Mouse (Mus musculus) forebrain, embryonic 11.5 days (tissue): ENCODE measurements around the gene Spata25. TPM values are rescaled to one million over a fixed set of nuclear protein-coding genes. Genes with fewer than 3 reads are reported as not detected.

Experiments used
- ATAC-seq: fragments of 200-750 bp; cut with Nextera tagmentation; replicated peaks from 2 replicates; pipeline ENCODE4 v1.8.0; 2017; ENCODE audit warnings: moderate TSS enrichment; ENCODE audit not compliant: low FRiP score
- DNase-seq: peaks from one replicate; pipeline ENCODE4 v3.0.0-alpha.2; 2017; ENCODE audit warnings: low spot score
- H3K27ac ChIP-seq: fragments of 300-500 bp; sonication (generic); 2 replicates; pipeline ENCODE4 v1.5.1; 2014; ENCODE audit warnings: low read depth, low read length
- H3K27me3 ChIP-seq: fragments of 300-500 bp; sonication (generic); 2 replicates; pipeline ENCODE4 v1.6.1; 2014; ENCODE audit warnings: mild to moderate bottlenecking, low read length, mixed read lengths; ENCODE audit not compliant: control insufficient read depth, insufficient read depth
- H3K36me3 ChIP-seq: fragments of 300-500 bp; sonication (generic); 2 replicates; pipeline ENCODE4 v1.6.1; 2014; ENCODE audit warnings: mild to moderate bottlenecking, low read length, moderate library complexity, mixed read lengths; ENCODE audit not compliant: control insufficient read depth, insufficient read depth
- H3K4me1 ChIP-seq: fragments of 300-500 bp; sonication (generic); replicated peaks from 2 replicates; pipeline ENCODE4 v1.6.1; 2014; ENCODE audit warnings: low read length, mixed read lengths; ENCODE audit not compliant: control insufficient read depth, insufficient read depth
- H3K4me2 ChIP-seq: fragments of 300-500 bp; sonication (generic); 2 replicates; pipeline ENCODE4 v1.6.1; 2014; ENCODE audit warnings: low read depth, mild to moderate bottlenecking, low read length, moderate library complexity, mixed read lengths; ENCODE audit not compliant: severe bottlenecking
- H3K4me3 ChIP-seq: fragments of 300-500 bp; sonication (generic); 2 replicates; pipeline ENCODE4 v1.5.1; 2014; ENCODE audit warnings: low read depth, low read length
- H3K9ac ChIP-seq: fragments of 300-500 bp; sonication (generic); 2 replicates; pipeline ENCODE4 v1.6.1; 2014; ENCODE audit warnings: low read length
- H3K9me3 ChIP-seq: fragments of 300-500 bp; sonication (generic); 2 replicates; pipeline ENCODE4 v1.6.1; 2016; ENCODE audit warnings: low read length, mixed read lengths; ENCODE audit not compliant: control insufficient read depth
- WGBS: fragments of 180-500 bp; shearing (Covaris S2); extraction: QIAGEN DNeasy Blood & Tissue Kit; methylation state at CpG from one replicate; pipeline ENCODE4 v1.1.7; 2014; 5-methylcytosine and 5-hydroxymethylcytosine counted together
- polyA plus RNA-seq: library from polyadenylated mRNA; unstranded; fragments of >200 nt; fragmentation: Nextera tagmentation; extraction: Ambion mirVana; gene quantifications from 2 replicates; pipeline ENCODE4 v1.2.1, GENCODE M21; 2014

The Spata25 gene
- polyA plus RNA-seq, 1 experiment from 2014 or later, result not detected

GRCm38 (mm10) chr2:164776801-164777200, 51.5 kb downstream of the Spata25 start:
- H3K36me3 ChIP-seq, result peaks cover 6% of the 10 kb centered on the region
- no peak overlapping the region for H3K9ac ChIP-seq
- H3K4me1 ChIP-seq, result peaks cover 5% of the 10 kb centered on the region; the same call in 1 of the 2 replicates
- H3K9me3 ChIP-seq, result no peaks in the 10 kb centered on the region
- 71% methylated on average over 17 of the region's 17 CpGs for WGBS
- H3K27ac ChIP-seq, result no peak overlapping the region
- no peak overlapping the region for H3K4me3 ChIP-seq
- ATAC-seq (no peak), DNase-seq (no peak)
- no peaks in the 10 kb centered on the region for H3K27me3 ChIP-seq
- H3K4me2 ChIP-seq, result no peak overlapping the region

Other genes with a start within 250 kb of the Spata25 start
- not detected in 2 replicates for gene Wfdc6a, start 243.1 kb downstream of the Spata25 start, polyA plus RNA-seq
- not detected in 2 replicates for gene Eppin, start 234.9 kb downstream of the Spata25 start, polyA plus RNA-seq
- not detected in 2 replicates for gene Wfdc6b, start 215.0 kb downstream of the Spata25 start, polyA plus RNA-seq
- not detected in 2 replicates for gene Wfdc8, start 214.9 kb downstream of the Spata25 start, polyA plus RNA-seq
- gene Wfdc16, start 189.7 kb downstream of the Spata25 start, polyA plus RNA-seq, result not detected in 2 replicates
- not detected in 2 replicates for gene Wfdc10, start 172.5 kb downstream of the Spata25 start, polyA plus RNA-seq
- not detected in 2 replicates for gene Wfdc9, start 172.0 kb downstream of the Spata25 start, polyA plus RNA-seq
- gene Wfdc11, start 154.4 kb downstream of the Spata25 start, polyA plus RNA-seq, result not detected in 2 replicates
- gene Wfdc13, start 143.4 kb downstream of the Spata25 start, polyA plus RNA-seq, result not detected in 2 replicates
- gene Spint4, start 130.0 kb downstream of the Spata25 start, polyA plus RNA-seq, result not detected in 2 replicates
- not detected in 2 replicates for gene Spint5, start 113.2 kb downstream of the Spata25 start, polyA plus RNA-seq
- gene Wfdc3, start 82.6 kb downstream of the Spata25 start, polyA plus RNA-seq, result 0.71 and 0.91 TPM in 2 replicates
- gene Dnttip1, start 82.6 kb downstream of the Spata25 start, polyA plus RNA-seq, result 80.3 and 80.4 TPM in 2 replicates
- 677 and 686 TPM in 2 replicates for gene Ube2c, start 58.6 kb downstream of the Spata25 start, polyA plus RNA-seq
- not detected in 2 replicates for gene Tnnc2, start 48.6 kb downstream of the Spata25 start, polyA plus RNA-seq
- gene Snx21, start 42.7 kb downstream of the Spata25 start, polyA plus RNA-seq, result 13.1 and 13.2 TPM in 2 replicates
- 14.1 and 15.0 TPM in 2 replicates for gene Acot8, start 23.7 kb downstream of the Spata25 start, polyA plus RNA-seq
- gene Zswim3, start 23.4 kb downstream of the Spata25 start, polyA plus RNA-seq, result 10.1 and 10.2 TPM in 2 replicates
- 26.4 and 29.9 TPM in 2 replicates for gene Zswim1, start 5.9 kb downstream of the Spata25 start, polyA plus RNA-seq
- gene Ctsa, start 4.3 kb upstream of the Spata25 start, polyA plus RNA-seq, result 82.4 and 83.3 TPM in 2 replicates
- gene Neurl2, start 4.9 kb upstream of the Spata25 start, polyA plus RNA-seq, result 3.2 and 4.5 TPM in 2 replicates
- 43.2 and 50.1 TPM in 2 replicates for gene Pltp, start 29.2 kb upstream of the Spata25 start, polyA plus RNA-seq
- gene Pcif1, start 50.8 kb upstream of the Spata25 start, polyA plus RNA-seq, result 81.9 and 84.5 TPM in 2 replicates
- gene Zfp335, start 83.2 kb upstream of the Spata25 start, polyA plus RNA-seq, result 18.0 TPM in 2 replicates
- 0.71 and 1.0 TPM in 2 replicates for gene Mmp9, start 112.2 kb upstream of the Spata25 start, polyA plus RNA-seq
- 1.6 and 2.6 TPM in 2 replicates for gene Slc12a5, start 132.3 kb upstream of the Spata25 start, polyA plus RNA-seq
- 113 and 114 TPM in 2 replicates for gene Ncoa5, start 206.3 kb upstream of the Spata25 start, polyA plus RNA-seq
- 3.9 and 4.2 TPM in 2 replicates for gene Cd40, start 227.1 kb upstream of the Spata25 start, polyA plus RNA-seq